Mouse (Mus musculus): ENCODE results near the gene Ms4a8a. TPM values are rescaled to one million over a fixed set of nuclear protein-coding genes. Genes with fewer than 3 reads are reported as not detected.

The Ms4a8a gene
- polyA plus RNA-seq, 1 experiment = 1.8 TPM

GRCm38 (mm10) chr19:11050286-11050685 is 30.6 kb downstream of the Ms4a8a start:
- H3K27ac ChIP-seq (ENCODE audit: control insufficient read depth, insufficient read depth, low read length) = no peak overlapping the region; the same call in 1 of the 2 replicates
- no peak overlapping the region for H3K4me3 ChIP-seq (ENCODE audit: control insufficient read depth, insufficient read depth, low read length)
- TF ChIP-seq POLR2A (IDR thresholded peaks at IDR 0.05; ENCODE audit: control insufficient read depth, extremely low read depth, insufficient read depth, low read length, poor library complexity) (no peak), CTCF (IDR thresholded peaks at IDR 0.05; ENCODE audit: borderline replicate concordance, control insufficient read depth, extremely low read depth, insufficient read depth, low read length, poor library complexity) (no peak)
- no peak for DNase-seq
- no peaks in the 10 kb centered on the region for H3K27me3 ChIP-seq (ENCODE audit: control insufficient read depth, insufficient read depth, low read length)
- H3K36me3 ChIP-seq (ENCODE audit: control insufficient read depth, insufficient read depth, low read length) = no peaks in the 10 kb centered on the region
- 4% methylated on average over 2 of the region's 2 CpGs for WGBS
- H3K4me1 ChIP-seq (replicated peaks; ENCODE audit: control insufficient read depth, insufficient read depth, low read length) = peaks cover 18% of the 10 kb centered on the region

DNA sequence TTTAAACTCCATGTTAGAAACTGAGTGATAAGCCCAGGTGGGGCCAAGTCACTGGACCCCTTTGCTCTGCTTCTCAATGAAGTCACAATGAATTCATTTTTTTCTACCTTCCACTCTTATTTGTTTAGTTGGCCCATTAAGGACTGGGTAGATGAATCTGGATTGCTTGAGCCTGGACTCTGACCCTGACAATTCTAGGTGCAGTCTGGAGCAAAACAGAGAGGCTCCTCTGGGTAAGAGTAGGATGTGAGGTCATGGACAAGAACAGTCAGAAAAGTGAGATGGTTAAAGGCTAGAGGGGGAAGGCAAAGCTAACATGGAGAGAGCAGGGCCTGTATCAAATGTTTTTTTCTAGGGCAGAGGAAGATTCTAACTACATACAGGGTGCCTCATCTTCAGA is 31.5 kb downstream of the Ms4a8a start:
- no peak for TF ChIP-seq POLR2A (IDR thresholded peaks at IDR 0.05; ENCODE audit: control insufficient read depth, extremely low read depth, insufficient read depth, low read length, poor library complexity)
- DNase-seq = no peak
- Histone ChIP-seq H3K27ac (ENCODE audit: control insufficient read depth, insufficient read depth, low read length) (no peak overlapping the region; the same call in 1 of the 2 replicates), H3K4me3 (ENCODE audit: control insufficient read depth, insufficient read depth, low read length) (no peak overlapping the region), H3K4me1 (replicated peaks; ENCODE audit: control insufficient read depth, insufficient read depth, low read length) (peaks cover 18% of the 10 kb centered on the region), H3K27me3 (ENCODE audit: control insufficient read depth, insufficient read depth, low read length) (no peaks in the 10 kb centered on the region), H3K36me3 (ENCODE audit: control insufficient read depth, insufficient read depth, low read length) (no peaks in the 10 kb centered on the region)

- Histone ChIP-seq H3K27me3 (ENCODE audit: control insufficient read depth, insufficient read depth, low read length) (no peaks in the 10 kb centered on the region), H3K4me1 (replicated peaks; ENCODE audit: control insufficient read depth, insufficient read depth, low read length) (peaks cover 16% of the 10 kb centered on the region), H3K4me3 (ENCODE audit: control insufficient read depth, insufficient read depth, low read length) (no peak overlapping the region), H3K27ac (ENCODE audit: control insufficient read depth, insufficient read depth, low read length) (no peak overlapping the region), H3K36me3 (ENCODE audit: control insufficient read depth, insufficient read depth, low read length) (no peaks in the 10 kb centered on the region)
- DNase-seq = no peak
- TF ChIP-seq CTCF (IDR thresholded peaks at IDR 0.05; ENCODE audit: borderline replicate concordance, control insufficient read depth, extremely low read depth, insufficient read depth, low read length, poor library complexity) = no peak
- no peak for TF ChIP-seq POLR2A (IDR thresholded peaks at IDR 0.05; ENCODE audit: control insufficient read depth, extremely low read depth, insufficient read depth, low read length, poor library complexity)
- WGBS = 95% methylated on average over 1 of the region's 1 CpGs
Measured at GRCm38 (mm10) chr19:11048503-11048902, 32.4 kb downstream of the Ms4a8a start.

DNA sequence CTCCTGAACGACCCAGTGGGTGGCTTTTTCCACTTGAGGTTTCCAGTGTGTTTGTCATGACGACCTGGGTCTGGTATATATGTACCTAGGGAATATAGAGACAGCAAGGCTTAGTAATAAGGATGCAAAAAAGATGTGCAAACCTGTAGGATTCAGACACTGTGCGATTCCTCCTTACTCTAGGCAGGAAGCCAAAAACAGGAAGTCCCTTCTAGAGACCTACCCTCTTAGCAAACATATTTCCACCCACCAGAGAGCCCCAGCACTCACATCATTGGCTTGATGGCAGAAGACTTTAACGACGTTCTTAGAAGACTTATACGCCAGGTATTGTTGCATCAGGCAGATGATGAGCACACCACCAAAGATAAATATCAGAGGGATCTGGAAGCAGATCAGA is 32.9 kb downstream of the Ms4a8a start:
- no peak overlapping the region; the same call in 1 of the 2 replicates for H3K27ac ChIP-seq (ENCODE audit: control insufficient read depth, insufficient read depth, low read length)

DNA sequence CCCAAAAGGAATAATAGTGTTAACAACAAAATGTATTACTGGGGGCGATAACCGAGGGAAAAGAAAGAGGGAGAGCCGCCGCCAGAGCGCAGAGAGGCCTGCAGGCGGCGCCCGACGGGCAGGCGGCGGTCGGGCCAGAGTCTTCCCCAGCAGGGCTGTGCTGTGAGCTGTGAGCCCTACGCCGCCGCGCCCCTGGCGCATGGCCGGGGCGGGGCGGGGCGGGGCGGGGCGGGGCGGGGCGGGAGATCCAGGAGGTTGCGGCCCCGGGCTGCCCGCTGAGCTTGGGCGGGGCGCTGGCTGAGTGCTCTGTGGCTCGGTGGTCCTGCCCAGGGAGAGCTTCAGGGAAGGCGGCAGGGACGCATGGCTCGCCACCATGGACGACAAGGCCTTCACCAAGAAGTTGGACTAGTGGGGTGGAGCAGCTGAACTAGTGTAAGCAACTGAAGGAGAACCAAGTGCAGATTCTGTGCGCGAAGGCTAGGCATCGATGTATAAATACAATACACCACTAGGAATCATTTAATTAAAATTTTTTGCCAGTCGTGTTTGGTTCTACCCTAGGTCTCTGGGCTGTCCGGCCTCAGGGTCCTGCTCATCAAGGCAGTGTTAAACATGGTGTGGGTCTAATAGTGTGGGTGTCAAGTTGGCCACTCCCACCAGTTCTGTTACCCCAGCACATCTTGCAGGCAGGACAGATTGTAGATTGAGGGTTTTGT is 35.7 kb downstream of the Ms4a8a start:
- no peak overlapping the region for H3K27ac ChIP-seq (ENCODE audit: control insufficient read depth, insufficient read depth, low read length)
- WGBS = 6% methylated on average over 37 of the region's 40 CpGs
- H3K4me3 ChIP-seq (ENCODE audit: control insufficient read depth, insufficient read depth, low read length) = peak overlapping the region; percentile 41
- H3K36me3 ChIP-seq (ENCODE audit: control insufficient read depth, insufficient read depth, low read length) = no peaks in the 10 kb centered on the region
- TF ChIP-seq POLR2A (IDR thresholded peaks at IDR 0.05; ENCODE audit: control insufficient read depth, extremely low read depth, insufficient read depth, low read length, poor library complexity) (no peak), CTCF (IDR thresholded peaks at IDR 0.05; ENCODE audit: borderline replicate concordance, control insufficient read depth, extremely low read depth, insufficient read depth, low read length, poor library complexity) (peak; percentile 85)
- DNase-seq = peak; percentile 64
- no peaks in the 10 kb centered on the region for H3K27me3 ChIP-seq (ENCODE audit: control insufficient read depth, insufficient read depth, low read length)
- H3K4me1 ChIP-seq (replicated peaks; ENCODE audit: control insufficient read depth, insufficient read depth, low read length) = peaks cover 6% of the 10 kb centered on the region

More for the DNA sequence above, 32.9 kb downstream of the Ms4a8a start:
- peak; percentile 13 for DNase-seq
- TF ChIP-seq CTCF (IDR thresholded peaks at IDR 0.05; ENCODE audit: borderline replicate concordance, control insufficient read depth, extremely low read depth, insufficient read depth, low read length, poor library complexity) (no peak), POLR2A (IDR thresholded peaks at IDR 0.05; ENCODE audit: control insufficient read depth, extremely low read depth, insufficient read depth, low read length, poor library complexity) (no peak)
- Histone ChIP-seq H3K4me1 (replicated peaks; ENCODE audit: control insufficient read depth, insufficient read depth, low read length) (peaks cover 15% of the 10 kb centered on the region), H3K27me3 (ENCODE audit: control insufficient read depth, insufficient read depth, low read length) (no peaks in the 10 kb centered on the region), H3K4me3 (ENCODE audit: control insufficient read depth, insufficient read depth, low read length) (no peak overlapping the region), H3K36me3 (ENCODE audit: control insufficient read depth, insufficient read depth, low read length) (no peaks in the 10 kb centered on the region)
- WGBS = 28% methylated on average over 6 of the region's 6 CpGs

GRCm38 (mm10) chr19:11044671-11044995 is 36.3 kb downstream of the Ms4a8a start:
- 38% methylated on average over 5 of the region's 5 CpGs for WGBS
- no peak for TF ChIP-seq CTCF (IDR thresholded peaks at IDR 0.05; ENCODE audit: borderline replicate concordance, control insufficient read depth, extremely low read depth, insufficient read depth, low read length, poor library complexity)
- H3K4me3 ChIP-seq (ENCODE audit: control insufficient read depth, insufficient read depth, low read length) = no peak overlapping the region

GRCm38 (mm10) chr19:11037570-11037969 is 43.3 kb downstream of the Ms4a8a start:
- no peak for TF ChIP-seq CTCF (IDR thresholded peaks at IDR 0.05; ENCODE audit: borderline replicate concordance, control insufficient read depth, extremely low read depth, insufficient read depth, low read length, poor library complexity)
- no peak for TF ChIP-seq POLR2A (IDR thresholded peaks at IDR 0.05; ENCODE audit: control insufficient read depth, extremely low read depth, insufficient read depth, low read length, poor library complexity)

More at GRCm38 (mm10) chr19:11044671-11044995, 36.3 kb downstream of the Ms4a8a start:
- Histone ChIP-seq H3K27ac (ENCODE audit: control insufficient read depth, insufficient read depth, low read length) (no peak overlapping the region), H3K27me3 (ENCODE audit: control insufficient read depth, insufficient read depth, low read length) (no peaks in the 10 kb centered on the region), H3K4me1 (replicated peaks; ENCODE audit: control insufficient read depth, insufficient read depth, low read length) (peaks cover 5% of the 10 kb centered on the region), H3K36me3 (ENCODE audit: control insufficient read depth, insufficient read depth, low read length) (no peaks in the 10 kb centered on the region)
- DNase-seq = no peak

More at GRCm38 (mm10) chr19:11037570-11037969, 43.3 kb downstream of the Ms4a8a start:
- H3K27ac ChIP-seq (ENCODE audit: control insufficient read depth, insufficient read depth, low read length) = no peak overlapping the region
- H3K27me3 ChIP-seq (ENCODE audit: control insufficient read depth, insufficient read depth, low read length) = no peaks in the 10 kb centered on the region
- H3K36me3 ChIP-seq (ENCODE audit: control insufficient read depth, insufficient read depth, low read length) = no peaks in the 10 kb centered on the region
- no peaks in the 10 kb centered on the region for H3K4me1 ChIP-seq (replicated peaks; ENCODE audit: control insufficient read depth, insufficient read depth, low read length)
- DNase-seq = no peak
- no peak overlapping the region for H3K4me3 ChIP-seq (ENCODE audit: control insufficient read depth, insufficient read depth, low read length)

Measured in thymus, adult 2 months (tissue).